Mouse (Mus musculus) G1E (cell line): ENCODE results near the gene Tcp11x2.

Source experiments
- CTCF ChIP-seq: IDR thresholded peaks from 2 replicates; pipeline ENCODE4 v1.5.1; 2012; ENCODE audit warnings: low read depth, low read length, inconsistent platforms, mixed read lengths
- GATA1 ChIP-seq: IDR thresholded peaks from 2 replicates; pipeline ENCODE4 v1.6.1; 2012; ENCODE audit warnings: borderline replicate concordance, low read length, inconsistent platforms, mixed read lengths
- POLR2AphosphoS5 ChIP-seq: IDR thresholded peaks from 2 replicates; pipeline ENCODE4 v1.6.1; 2012; ENCODE audit warnings: low read depth, low read length, inconsistent platforms; ENCODE audit not compliant: insufficient replicate concordance
- TAL1 ChIP-seq: conservative IDR thresholded peaks from 2 replicates; pipeline ENCODE4 v1.6.1; 2012; ENCODE audit warnings: low read depth, low read length, inconsistent platforms, mixed read lengths

- no peak for TF ChIP-seq CTCF
- no peak for TF ChIP-seq TAL1
- TF ChIP-seq GATA1 = no peak
- TF ChIP-seq POLR2AphosphoS5 = no peak
Observed at GRCm38 (mm10) chrX:135627605-135628004, 66.0 kb downstream of the Tcp11x2 start, which contains the start of gene Prame.
